Mouse (Mus musculus) cerebellum, adult 2 months (tissue): ENCODE results near the gene Heyl.

Source experiments
- CTCF ChIP-seq: fragments of 200-500 bp; IDR thresholded peaks from 2 replicates; pipeline ENCODE4 v1.5.1; 2011; ENCODE audit warnings: low read depth, mild to moderate bottlenecking, control low read depth, low read length, moderate library complexity, borderline replicate concordance; ENCODE audit not compliant: insufficient read depth
- POLR2A ChIP-seq: fragments of 200-500 bp; IDR thresholded peaks from 2 replicates; pipeline ENCODE4 v1.6.1; 2011; ENCODE audit warnings: low read length, control low read depth, borderline replicate concordance; ENCODE audit not compliant: insufficient read depth

DNA sequence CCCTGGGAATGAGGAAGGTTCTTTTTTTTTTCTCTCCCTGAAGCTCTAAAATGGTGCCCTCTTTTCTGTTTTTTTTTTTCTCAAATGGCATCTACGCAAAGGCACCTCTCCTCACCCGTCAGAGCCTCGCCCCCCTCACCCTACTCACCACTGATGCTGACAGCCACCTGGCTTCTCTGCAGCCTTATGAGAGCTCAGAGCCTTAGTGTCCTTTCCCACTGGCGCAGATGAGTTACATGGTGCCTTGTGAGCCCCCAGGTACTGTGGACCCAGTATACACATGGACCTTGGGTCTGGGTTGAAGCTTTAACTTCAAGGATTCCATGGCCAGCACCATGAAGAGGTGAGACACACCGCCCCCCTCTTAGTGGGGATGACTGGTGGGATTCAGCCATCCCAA is 13.3 kb downstream of the Heyl start:
- TF ChIP-seq CTCF (no peak), POLR2A (no peak)
